Mouse (Mus musculus): ENCODE measurements around the gene H2-DMb1. TPM values are rescaled to one million over a fixed set of nuclear protein-coding genes. Genes with fewer than 3 reads are reported as not detected.
A peak's percentile ranks its signal among the peaks of the same experiment; 100 is the strongest.

H2-DMb1 gene
- 3.7 and 6.2 TPM in 2 replicates for polyA plus RNA-seq (2015; fragmentation: Nextera tagmentation; extraction: Ambion mirVana)

DNA sequence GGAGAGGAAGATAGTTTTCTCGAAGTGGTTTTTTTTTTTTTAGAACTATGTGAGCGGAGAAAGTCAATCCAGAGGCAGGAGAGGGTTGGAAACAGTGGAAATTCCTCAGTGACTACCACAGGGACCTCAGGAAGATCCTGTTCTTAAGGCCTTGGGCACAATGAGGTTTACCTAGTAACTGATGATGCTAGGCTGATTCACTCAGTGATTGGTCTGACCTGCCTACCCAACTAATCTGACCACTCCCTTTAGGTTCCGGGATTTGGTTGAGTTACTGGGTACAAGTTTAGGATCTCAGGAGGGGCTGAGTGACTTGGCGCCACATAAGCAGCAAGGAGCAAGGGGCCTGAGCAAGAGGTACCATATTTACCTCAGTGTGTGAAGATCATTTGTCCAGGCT, at the start of gene H2-DMb1:
H2-DMb1 (plus strand) TSS at position 150 of the 400 bp plus-strand sequence.
- ATAC-seq (ENCODE audit: low read depth), result peak; percentile 71
- Histone ChIP-seq H3K27ac (ENCODE audit: low read length) (no peak within 1 kb of the TSS), H3K4me2 (ENCODE audit: low read depth, low read length) (0 out of 2 replicates have a peak within 1 kb of the TSS, but pooled peaks have one; percentile 18), H3K9ac (ENCODE audit: low read length) (no peak within 1 kb of the TSS), H3K9me3 (ENCODE audit: control insufficient read depth, low read length) (no peaks in the 10 kb centered on the region), H3K4me1 (replicated peaks; ENCODE audit: control insufficient read depth, insufficient read depth, low read length) (no peaks in the 10 kb centered on the region), H3K36me3 (ENCODE audit: control insufficient read depth, insufficient read depth, low read length) (no peaks in the 10 kb centered on the region), H3K27me3 (ENCODE audit: control insufficient read depth, insufficient read depth, low read depth, low read length) (no peaks in the 10 kb centered on the region), H3K4me3 (ENCODE audit: low read length) (no peak within 1 kb of the TSS)
- 47% methylated on average over 4 of the region's 4 CpGs for WGBS

GRCm38 (mm10) chr17:34104804-34105203, 48.1 kb upstream of the H2-DMb1 start:
- H3K9ac ChIP-seq (ENCODE audit: low read length), result no peak overlapping the region
- no peaks in the 10 kb centered on the region for H3K9me3 ChIP-seq (ENCODE audit: control insufficient read depth, low read length)
- no peaks in the 10 kb centered on the region for H3K27me3 ChIP-seq (ENCODE audit: control insufficient read depth, insufficient read depth, low read depth, low read length)
- H3K27ac ChIP-seq (ENCODE audit: low read length), result no peak overlapping the region
- 0 out of 2 replicates have a peak, but pooled peaks cover 4% of the 10 kb centered on the region for H3K36me3 ChIP-seq (ENCODE audit: control insufficient read depth, insufficient read depth, low read length)
- 68% methylated on average over 9 of the region's 9 CpGs for WGBS
- no peak overlapping the region for H3K4me3 ChIP-seq (ENCODE audit: low read length)
- no peak for ATAC-seq (ENCODE audit: low read depth)
- no peak overlapping the region for H3K4me2 ChIP-seq (ENCODE audit: low read depth, low read length)
- no peaks in the 10 kb centered on the region for H3K4me1 ChIP-seq (replicated peaks; ENCODE audit: control insufficient read depth, insufficient read depth, low read length)

- peaks cover 13% of the 10 kb centered on the region for H3K36me3 ChIP-seq (ENCODE audit: control insufficient read depth, insufficient read depth, low read length)
- no peak for ATAC-seq (ENCODE audit: low read depth)
- no peak overlapping the region for H3K4me2 ChIP-seq (ENCODE audit: low read depth, low read length)
- H3K27ac ChIP-seq (ENCODE audit: low read length), result no peak overlapping the region
- no peaks in the 10 kb centered on the region for H3K27me3 ChIP-seq (ENCODE audit: control insufficient read depth, insufficient read depth, low read depth, low read length)
- H3K4me1 ChIP-seq (replicated peaks; ENCODE audit: control insufficient read depth, insufficient read depth, low read length), result peaks cover 7% of the 10 kb centered on the region; the same call in 1 of the 2 replicates
- H3K9me3 ChIP-seq (ENCODE audit: control insufficient read depth, low read length), result no peaks in the 10 kb centered on the region
- WGBS, result 76% methylated on average over 7 of the region's 7 CpGs
- H3K9ac ChIP-seq (ENCODE audit: low read length), result no peak overlapping the region
- no peak overlapping the region for H3K4me3 ChIP-seq (ENCODE audit: low read length)
Measured at GRCm38 (mm10) chr17:34106555-34106954, 46.3 kb upstream of the H2-DMb1 start.

GRCm38 (mm10) chr17:34107109-34107867, 45.6 kb upstream of the H2-DMb1 start:
- Histone ChIP-seq H3K27ac (ENCODE audit: low read length) (no peak overlapping the region), H3K4me1 (replicated peaks; ENCODE audit: control insufficient read depth, insufficient read depth, low read length) (peaks cover 7% of the 10 kb centered on the region; the same call in 1 of the 2 replicates), H3K27me3 (ENCODE audit: control insufficient read depth, insufficient read depth, low read depth, low read length) (no peaks in the 10 kb centered on the region), H3K9ac (ENCODE audit: low read length) (no peak overlapping the region), H3K36me3 (ENCODE audit: control insufficient read depth, insufficient read depth, low read length) (peaks cover 20% of the 10 kb centered on the region), H3K4me3 (ENCODE audit: low read length) (no peak overlapping the region), H3K4me2 (ENCODE audit: low read depth, low read length) (no peak overlapping the region), H3K9me3 (ENCODE audit: control insufficient read depth, low read length) (no peaks in the 10 kb centered on the region)
- 72% methylated on average over 7 of the region's 7 CpGs for WGBS
- no peak for ATAC-seq (ENCODE audit: low read depth)

- no peak for ATAC-seq (ENCODE audit: low read depth)
- Histone ChIP-seq H3K4me2 (ENCODE audit: low read depth, low read length) (no peak overlapping the region), H3K27me3 (ENCODE audit: control insufficient read depth, insufficient read depth, low read depth, low read length) (no peaks in the 10 kb centered on the region), H3K4me1 (replicated peaks; ENCODE audit: control insufficient read depth, insufficient read depth, low read length) (peaks cover 7% of the 10 kb centered on the region; the same call in 1 of the 2 replicates), H3K36me3 (ENCODE audit: control insufficient read depth, insufficient read depth, low read length) (peaks cover 32% of the 10 kb centered on the region), H3K27ac (ENCODE audit: low read length) (no peak overlapping the region), H3K9ac (ENCODE audit: low read length) (no peak overlapping the region), H3K4me3 (ENCODE audit: low read length) (no peak overlapping the region), H3K9me3 (ENCODE audit: control insufficient read depth, low read length) (no peaks in the 10 kb centered on the region)
- 80% methylated on average over 5 of the region's 6 CpGs for WGBS
Measured at GRCm38 (mm10) chr17:34108460-34108859, 44.4 kb upstream of the H2-DMb1 start.

GRCm38 (mm10) chr17:34109038-34109805, 43.6 kb upstream of the H2-DMb1 start:
- Histone ChIP-seq H3K9me3 (ENCODE audit: control insufficient read depth, low read length) (no peaks in the 10 kb centered on the region), H3K27ac (ENCODE audit: low read length) (no peak overlapping the region), H3K4me1 (replicated peaks; ENCODE audit: control insufficient read depth, insufficient read depth, low read length) (peaks cover 7% of the 10 kb centered on the region; the same call in 1 of the 2 replicates), H3K4me2 (ENCODE audit: low read depth, low read length) (no peak overlapping the region), H3K27me3 (ENCODE audit: control insufficient read depth, insufficient read depth, low read depth, low read length) (no peaks in the 10 kb centered on the region), H3K9ac (ENCODE audit: low read length) (no peak overlapping the region), H3K36me3 (ENCODE audit: control insufficient read depth, insufficient read depth, low read length) (peaks cover 40% of the 10 kb centered on the region), H3K4me3 (ENCODE audit: low read length) (no peak overlapping the region)
- 70% methylated on average over 14 of the region's 14 CpGs for WGBS
- ATAC-seq (ENCODE audit: low read depth), result peak; percentile 24; the same call in 1 of the 2 replicates

- WGBS, result 59% methylated on average over 3 of the region's 3 CpGs
- Histone ChIP-seq H3K4me3 (ENCODE audit: low read length) (no peak overlapping the region), H3K4me2 (ENCODE audit: low read depth, low read length) (no peak overlapping the region), H3K4me1 (replicated peaks; ENCODE audit: control insufficient read depth, insufficient read depth, low read length) (peaks cover 9% of the 10 kb centered on the region; the same call in 1 of the 2 replicates), H3K36me3 (ENCODE audit: control insufficient read depth, insufficient read depth, low read length) (peaks cover 46% of the 10 kb centered on the region), H3K9me3 (ENCODE audit: control insufficient read depth, low read length) (no peaks in the 10 kb centered on the region), H3K27ac (ENCODE audit: low read length) (no peak overlapping the region), H3K27me3 (ENCODE audit: control insufficient read depth, insufficient read depth, low read depth, low read length) (no peaks in the 10 kb centered on the region), H3K9ac (ENCODE audit: low read length) (no peak overlapping the region)
- ATAC-seq (ENCODE audit: low read depth), result peak; percentile 53
Measured at GRCm38 (mm10) chr17:34109806-34110195, 43.1 kb upstream of the H2-DMb1 start.

DNA sequence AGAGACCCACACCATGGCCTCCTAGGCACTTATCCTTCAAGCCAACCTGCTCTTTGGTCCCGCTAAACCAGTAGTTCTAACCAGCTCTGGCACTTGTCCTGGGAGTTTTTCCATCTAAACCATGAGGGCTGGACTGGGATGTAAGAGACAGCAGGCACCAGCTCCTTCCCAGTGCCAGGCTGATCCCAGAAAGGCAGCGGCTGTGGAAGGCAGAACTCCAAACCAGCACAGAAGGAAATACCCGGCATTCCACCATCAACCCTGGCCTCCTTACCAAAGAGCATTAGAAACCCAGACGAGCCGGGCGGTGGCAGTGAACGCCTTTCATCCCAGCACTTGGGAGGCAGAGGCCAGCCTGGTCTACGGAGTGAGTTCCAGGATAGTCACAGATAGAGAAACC, 42.6 kb upstream of the H2-DMb1 start:
- Histone ChIP-seq H3K27ac (ENCODE audit: low read length) (peak overlapping the region; percentile 32; the same call in 1 of the 2 replicates), H3K27me3 (ENCODE audit: control insufficient read depth, insufficient read depth, low read depth, low read length) (no peaks in the 10 kb centered on the region), H3K9me3 (ENCODE audit: control insufficient read depth, low read length) (no peaks in the 10 kb centered on the region), H3K36me3 (ENCODE audit: control insufficient read depth, insufficient read depth, low read length) (peaks cover 51% of the 10 kb centered on the region), H3K4me3 (ENCODE audit: low read length) (no peak overlapping the region), H3K4me2 (ENCODE audit: low read depth, low read length) (no peak overlapping the region), H3K9ac (ENCODE audit: low read length) (no peak overlapping the region), H3K4me1 (replicated peaks; ENCODE audit: control insufficient read depth, insufficient read depth, low read length) (peaks cover 12% of the 10 kb centered on the region; the same call in 1 of the 2 replicates)
- WGBS, result 44% methylated on average over 8 of the region's 8 CpGs
- ATAC-seq (ENCODE audit: low read depth), result 0 out of 2 replicates have a peak, but pooled peaks have one; percentile 17

DNA sequence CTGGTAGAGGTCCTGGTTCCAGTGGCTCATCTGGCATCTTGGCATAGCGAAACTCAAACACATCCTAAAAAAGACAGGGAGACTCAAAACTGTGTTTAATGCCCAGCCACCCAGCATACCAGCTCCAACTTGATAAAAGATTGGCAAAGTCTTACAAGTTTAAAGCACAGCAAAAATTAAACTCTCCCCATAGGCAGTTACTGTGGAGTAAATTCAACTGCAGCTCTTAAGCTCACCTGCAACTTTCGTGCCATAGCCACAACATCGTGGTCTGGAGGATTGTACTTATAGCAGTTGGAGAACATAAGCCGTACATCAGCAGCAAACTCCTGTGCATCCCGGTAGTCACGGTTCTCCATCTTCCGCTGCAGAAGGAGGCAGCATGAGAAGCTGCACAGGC, 38.8 kb upstream of the H2-DMb1 start:
- ATAC-seq (ENCODE audit: low read depth), result no peak
- H3K4me1 ChIP-seq (replicated peaks; ENCODE audit: control insufficient read depth, insufficient read depth, low read length), result peaks cover 19% of the 10 kb centered on the region
- 84% methylated on average over 7 of the region's 7 CpGs for WGBS

More for the DNA sequence above, 38.8 kb upstream of the H2-DMb1 start:
- H3K27me3 ChIP-seq (ENCODE audit: control insufficient read depth, insufficient read depth, low read depth, low read length), result no peaks in the 10 kb centered on the region
- no peak overlapping the region for H3K27ac ChIP-seq (ENCODE audit: low read length)
- peaks cover 77% of the 10 kb centered on the region for H3K36me3 ChIP-seq (ENCODE audit: control insufficient read depth, insufficient read depth, low read length)
- H3K9ac ChIP-seq (ENCODE audit: low read length), result no peak overlapping the region
- no peaks in the 10 kb centered on the region for H3K9me3 ChIP-seq (ENCODE audit: control insufficient read depth, low read length)
- H3K4me3 ChIP-seq (ENCODE audit: low read length), result no peak overlapping the region
- no peak overlapping the region for H3K4me2 ChIP-seq (ENCODE audit: low read depth, low read length)

All from lung, embryonic 16.5 days (tissue).